Mouse (Mus musculus): ENCODE measurements around the gene Samd13.
A peak's percentile ranks its signal among the peaks of the same experiment; 100 is the strongest.

Samd13 gene

GRCm38 (mm10) chr3:146671121-146671520, 14.3 kb downstream of the Samd13 start:
- no peak for DNase-seq (ENCODE audit: low read depth, low spot score)

GRCm38 (mm10) chr3:146661907-146662306, 23.5 kb downstream of the Samd13 start:
- DNase-seq (ENCODE audit: low read depth, low spot score): no peak

- DNase-seq (ENCODE audit: low read depth, low spot score): no peak
These were observed 24.4 kb downstream of the Samd13 start for GRCm38 (mm10) chr3:146661001-146661400.

- DNase-seq (ENCODE audit: low read depth, low spot score): no peak
These were observed 26.1 kb downstream of the Samd13 start for GRCm38 (mm10) chr3:146659321-146659720.

- no peak for DNase-seq (ENCODE audit: low read depth, low spot score)
These were observed 27.2 kb downstream of the Samd13 start for GRCm38 (mm10) chr3:146658061-146658639.

GRCm38 (mm10) chr3:146657433-146657832, 28.0 kb downstream of the Samd13 start:
- no peak for DNase-seq (ENCODE audit: low read depth, low spot score)

GRCm38 (mm10) chr3:146655111-146655577, 30.2 kb downstream of the Samd13 start:
- peak; percentile 5 for DNase-seq (ENCODE audit: low read depth, low spot score)

GRCm38 (mm10) chr3:146653692-146654091, 31.7 kb downstream of the Samd13 start:
- DNase-seq (ENCODE audit: low read depth, low spot score): no peak

GRCm38 (mm10) chr3:146652431-146652830, 33.0 kb downstream of the Samd13 start:
- no peak for DNase-seq (ENCODE audit: low read depth, low spot score)

GRCm38 (mm10) chr3:146651217-146651616, 34.2 kb downstream of the Samd13 start, which contains the start of gene 4930503B20Rik:
Gene 4930503B20Rik (minus strand): TSS chr3:146651317.
- no peak for DNase-seq (ENCODE audit: low read depth, low spot score)

GRCm38 (mm10) chr3:146650716-146651115, 34.7 kb downstream of the Samd13 start:
- no peak for DNase-seq (ENCODE audit: low read depth, low spot score)

- no peak for DNase-seq (ENCODE audit: low read depth, low spot score)
These were observed 36.0 kb downstream of the Samd13 start for GRCm38 (mm10) chr3:146649311-146649894.

GRCm38 (mm10) chr3:146641818-146642427, 43.5 kb downstream of the Samd13 start:
- DNase-seq (ENCODE audit: low read depth, low spot score): no peak

GRCm38 (mm10) chr3:146632506-146632905, 52.9 kb downstream of the Samd13 start:
- DNase-seq (ENCODE audit: low read depth, low spot score): no peak

- peak; percentile 3 for DNase-seq (ENCODE audit: low read depth, low spot score)
These were observed 57.0 kb downstream of the Samd13 start for GRCm38 (mm10) chr3:146628227-146628982.

- DNase-seq (ENCODE audit: low read depth, low spot score): no peak
These were observed 59.6 kb downstream of the Samd13 start for GRCm38 (mm10) chr3:146625766-146626165.

- DNase-seq (ENCODE audit: low read depth, low spot score): no peak
These were observed 63.4 kb downstream of the Samd13 start for GRCm38 (mm10) chr3:146621966-146622365.

- DNase-seq (ENCODE audit: low read depth, low spot score): no peak
These were observed 64.7 kb downstream of the Samd13 start for GRCm38 (mm10) chr3:146620555-146621249.

GRCm38 (mm10) chr3:146620101-146620500, 65.3 kb downstream of the Samd13 start:
- DNase-seq (ENCODE audit: low read depth, low spot score): peak; percentile 5

GRCm38 (mm10) chr3:146618357-146618756, 67.0 kb downstream of the Samd13 start:
- DNase-seq (ENCODE audit: low read depth, low spot score): no peak

GRCm38 (mm10) chr3:146617946-146618345, 67.4 kb downstream of the Samd13 start:
- no peak for DNase-seq (ENCODE audit: low read depth, low spot score)
